Mouse (Mus musculus) CH12.LX (cell line): ENCODE results near the gene Dab1. TPM values are rescaled to one million over a fixed set of nuclear protein-coding genes. Genes with fewer than 3 reads are reported as not detected.
A peak's percentile ranks its signal among the peaks of the same experiment; 100 is the strongest.

Source experiments
- DNase-seq: peaks from one replicate; pipeline ENCODE4 v3.0.0-alpha.2; 2013; ENCODE audit errors: extremely low read depth
- H3K27ac ChIP-seq: 2 replicates; pipeline ENCODE4 v1.5.1; 2012; ENCODE audit warnings: low read depth, mild to moderate bottlenecking, control low read depth, moderate library complexity; ENCODE audit not compliant: insufficient read depth
- H3K27me3 ChIP-seq: replicated peaks from 2 replicates; pipeline ENCODE3; 2012; ENCODE audit warnings: inconsistent platforms
- H3K36me3 ChIP-seq, 2 experiments: replicated peaks in 1 of 2; 2 replicates each; pipeline versions ENCODE3 to v1.6.1; 2012; ENCODE audit warnings: inconsistent platforms in 1 of 2, low read length in 1 of 2, mild to moderate bottlenecking in 1 of 2, mixed read lengths in 1 of 2, moderate library complexity in 1 of 2; ENCODE audit not compliant: control insufficient read depth in 1 of 2, insufficient read depth in 1 of 2
- H3K4me1 ChIP-seq, 2 experiments: 2 replicates each; pipeline ENCODE4 v1.6.1; 2012; ENCODE audit warnings: inconsistent platforms in 1 of 2, moderate library complexity in 1 of 2; ENCODE audit not compliant: insufficient read depth in 2 of 2, control insufficient read depth in 1 of 2
- H3K4me2 ChIP-seq: 2 replicates; pipeline ENCODE4 v1.6.1; 2012; ENCODE audit warnings: low read depth, mild to moderate bottlenecking, control low read depth; ENCODE audit not compliant: poor library complexity, insufficient read depth, severe bottlenecking
- H3K4me3 ChIP-seq, 3 experiments: fragments of 150-350 bp in 1 of 3; sonication (generic) in 1 of 3; replicated peaks in 1 of 3; 2 replicates each; pipeline versions ENCODE3 to v1.5.1; 2011 to 2012; ENCODE audit warnings: low read depth in 2 of 3, low read length in 2 of 3, mild to moderate bottlenecking in 2 of 3, moderate library complexity in 2 of 3, control low read depth in 1 of 3, improper control_type of control experiment in 1 of 3, inconsistent platforms in 1 of 3, mixed read lengths in 1 of 3; ENCODE audit not compliant: poor library complexity in 1 of 3
- H3K79me2 ChIP-seq: replicated peaks from 2 replicates; pipeline ENCODE4 v1.6.1; 2012; ENCODE audit warnings: mild to moderate bottlenecking, moderate library complexity; ENCODE audit not compliant: control insufficient read depth, poor library complexity, insufficient read depth, severe bottlenecking; ENCODE audit errors: extremely low read depth
- H3K9ac ChIP-seq: 2 replicates; pipeline ENCODE4 v1.6.1; 2012; ENCODE audit warnings: low read depth, mild to moderate bottlenecking, control low read depth, moderate library complexity; ENCODE audit not compliant: insufficient read depth
- H3K9me3 ChIP-seq: replicated peaks from 2 replicates; pipeline ENCODE3; 2012; ENCODE audit warnings: low read length, inconsistent platforms, mixed read lengths
- BHLHE40 ChIP-seq: IDR thresholded peaks from 2 replicates; pipeline ENCODE4 v1.6.1; 2011; ENCODE audit warnings: mild to moderate bottlenecking, low read depth, low read length, improper control_type of control experiment
- CHD1 ChIP-seq: IDR thresholded peaks from 2 replicates; pipeline ENCODE4 v1.6.1; 2012; ENCODE audit warnings: low read depth, low read length, improper control_type of control experiment, inconsistent platforms
- ELF1 ChIP-seq: IDR thresholded peaks from 2 replicates; pipeline ENCODE4 v1.6.1; 2014; ENCODE audit warnings: low read depth, mild to moderate bottlenecking, inconsistent platforms, low read length, improper control_type of control experiment
- EP300 ChIP-seq: IDR thresholded peaks from 2 replicates; pipeline ENCODE4 v1.6.1; 2011; ENCODE audit warnings: low read length, improper control_type of control experiment
- JUN ChIP-seq: IDR thresholded peaks from 2 replicates; pipeline ENCODE4 v1.6.1; 2011; ENCODE audit warnings: low read depth, mild to moderate bottlenecking, low read length, improper control_type of control experiment, moderate library complexity; ENCODE audit not compliant: insufficient read depth
- JUND ChIP-seq: conservative IDR thresholded peaks from 2 replicates; pipeline ENCODE4 v1.6.1; 2011; ENCODE audit warnings: low read depth, low read length, improper control_type of control experiment
- KAT2A ChIP-seq: IDR thresholded peaks from 2 replicates; pipeline ENCODE4 v1.6.1; 2012; ENCODE audit warnings: low read length, improper control_type of control experiment, inconsistent platforms; ENCODE audit not compliant: insufficient replicate concordance
- MAFK ChIP-seq: IDR thresholded peaks from 2 replicates; pipeline ENCODE4 v1.6.1; 2011; ENCODE audit warnings: low read length, improper control_type of control experiment; ENCODE audit not compliant: insufficient replicate concordance
- MAZ ChIP-seq: IDR thresholded peaks from 2 replicates; pipeline ENCODE4 v1.6.1; 2012; ENCODE audit warnings: low read depth, mild to moderate bottlenecking, inconsistent platforms, low read length, improper control_type of control experiment, moderate library complexity
- MEF2A ChIP-seq: IDR thresholded peaks from 2 replicates; pipeline ENCODE4 v1.6.1; 2014; ENCODE audit warnings: low read depth, mild to moderate bottlenecking, inconsistent platforms, low read length, improper control_type of control experiment, borderline replicate concordance
- MXI1 ChIP-seq: IDR thresholded peaks from 2 replicates; pipeline ENCODE4 v1.6.1; 2011; ENCODE audit warnings: mild to moderate bottlenecking, low read depth, low read length, improper control_type of control experiment
- MYC ChIP-seq: IDR thresholded peaks from 2 replicates; pipeline ENCODE4 v1.6.1; 2011; ENCODE audit warnings: low read depth, mild to moderate bottlenecking, improper control_type of control experiment, low read length
- NRF1 ChIP-seq: IDR thresholded peaks from 2 replicates; pipeline ENCODE4 v1.6.1; 2014; ENCODE audit warnings: low read depth, mild to moderate bottlenecking, inconsistent platforms, low read length, improper control_type of control experiment, moderate library complexity
- POLR2A ChIP-seq: IDR thresholded peaks from 2 replicates; pipeline ENCODE4 v1.6.1; 2011; ENCODE audit warnings: low read depth, mild to moderate bottlenecking, improper control_type of control experiment, low read length
- RAD21 ChIP-seq: IDR thresholded peaks from 2 replicates; pipeline ENCODE4 v1.6.1; 2011; ENCODE audit warnings: low read depth, mild to moderate bottlenecking, low read length, improper control_type of control experiment, moderate library complexity
- RCOR1 ChIP-seq: conservative IDR thresholded peaks from 2 replicates; pipeline ENCODE4 v1.6.1; 2012; ENCODE audit warnings: low read depth, mild to moderate bottlenecking, inconsistent platforms, low read length, improper control_type of control experiment
- SIN3A ChIP-seq: IDR thresholded peaks from 2 replicates; pipeline ENCODE4 v1.6.1; 2012; ENCODE audit warnings: low read length, improper control_type of control experiment, inconsistent platforms
- TCF12 ChIP-seq: IDR thresholded peaks from 2 replicates; pipeline ENCODE4 v1.6.1; 2014; ENCODE audit warnings: low read depth, mild to moderate bottlenecking, inconsistent platforms, low read length, improper control_type of control experiment
- UBTF ChIP-seq: IDR thresholded peaks from 2 replicates; pipeline ENCODE4 v1.6.1; 2012; ENCODE audit warnings: low read depth, mild to moderate bottlenecking, inconsistent platforms, low read length, improper control_type of control experiment, moderate library complexity
- ZKSCAN1 ChIP-seq: IDR thresholded peaks from 2 replicates; pipeline ENCODE4 v1.6.1; 2012; ENCODE audit warnings: low read depth, inconsistent platforms, low read length, improper control_type of control experiment, borderline replicate concordance
- ZMIZ1 ChIP-seq: IDR thresholded peaks from 2 replicates; pipeline ENCODE4 v1.6.1; 2012; ENCODE audit warnings: low read depth, mild to moderate bottlenecking, inconsistent platforms, low read length, improper control_type of control experiment
- ZNF384 ChIP-seq: IDR thresholded peaks from 2 replicates; pipeline ENCODE4 v1.6.1; 2012; ENCODE audit warnings: low read depth, low read length, improper control_type of control experiment, inconsistent platforms
- dilution Hi-C: fragments of 300-500 bp; cut with MboI; formaldehyde crosslinking; loops from 2 replicates; pipeline ENCODE4 v1.14.3; 2020; ENCODE audit warnings: low sequenced_read_pairs; ENCODE audit not compliant: extremely low pct_unique_long_range_greater_than_20kb, extremely low pct_ligation_motif_present
- in situ Hi-C: fragments of 300-500 bp; cut with MboI; formaldehyde crosslinking; loops from 3 replicates; pipeline ENCODE4 v1.14.3; 2019; ENCODE audit warnings: low sequenced_read_pairs, low pct_ligation_motif_present, low pct_unique_long_range_greater_than_20kb, mixed read lengths
- polyA plus RNA-seq: library from polyadenylated mRNA; unstranded; fragments of >175 nt; gene quantifications from 2 replicates; pipeline ENCODE4 v1.2.1, GENCODE M21; 2012; ENCODE audit warnings: low read depth; ENCODE audit not compliant: insufficient read length
- total RNA-seq, 2 experiments: library from RNA; depleted of rRNA; stranded (reverse); fragments of 300-350 nt in 1 of 2; fragments of >200 nt in 1 of 2; gene quantifications; 2 replicates each; pipeline ENCODE4 v1.2.3; 2012 to 2014

Dab1 gene
- total and polyA plus RNA-seq, 3 experiments: not detected

DNA sequence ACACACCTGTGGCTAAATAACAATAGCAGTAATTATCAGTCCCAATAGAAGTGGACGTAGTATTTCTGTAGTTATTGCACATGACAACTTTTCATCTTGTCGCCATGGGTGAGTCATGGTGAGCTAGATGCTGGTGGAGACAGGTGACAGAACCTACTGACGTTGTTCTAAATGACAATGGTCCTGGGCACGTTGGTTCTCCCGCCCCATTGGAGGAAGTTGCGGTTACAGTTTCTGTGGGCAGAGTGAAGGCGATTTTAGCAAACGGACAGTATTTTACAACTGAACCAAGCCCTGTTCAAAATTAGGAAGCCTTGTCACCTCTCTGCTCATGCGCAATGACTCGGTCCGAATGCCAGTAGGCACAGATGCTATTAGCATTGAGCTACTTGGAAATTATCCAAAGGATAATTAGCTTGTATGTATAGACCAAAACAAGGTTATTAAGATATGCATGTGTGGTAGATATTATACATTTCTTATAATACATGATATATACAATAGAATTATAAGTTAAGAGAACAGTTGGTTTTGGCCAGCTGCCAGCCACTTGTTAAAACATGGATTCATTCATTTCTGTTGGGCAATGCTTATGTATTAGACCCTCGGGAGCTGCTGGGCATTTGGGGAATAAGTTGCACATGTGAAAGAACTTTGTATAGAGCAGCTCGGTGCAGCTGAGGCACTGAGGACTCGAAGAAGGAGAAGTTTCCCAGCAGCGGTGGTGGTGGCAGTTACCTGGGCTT, 1093.4 kb downstream of the Dab1 start:
- H3K79me2 ChIP-seq: no peaks in the 10 kb centered on the region
- peaks cover 0 to 5% of the 10 kb centered on the region in 2 experiments; a peak in 1 of 4 replicates for H3K4me1 ChIP-seq
- DNase-seq: peak; percentile 7
- no peak for TF ChIP-seq ZNF384
- no peak for TF ChIP-seq ZMIZ1
- no peak for TF ChIP-seq EP300
- TF ChIP-seq MEF2A: no peak
- no peak for TF ChIP-seq RAD21
- TF ChIP-seq JUND: no peak
- TF ChIP-seq ZKSCAN1: no peak
- TF ChIP-seq TCF12: no peak
- TF ChIP-seq SIN3A: no peak
- no peak for TF ChIP-seq RCOR1
- no peak for TF ChIP-seq UBTF
- TF ChIP-seq ELF1: no peak
- TF ChIP-seq MXI1: no peak
- TF ChIP-seq JUN: no peak
- no peak for TF ChIP-seq MAZ
- H3K27me3 ChIP-seq: no peaks in the 10 kb centered on the region
- no peaks in the 10 kb centered on the region for H3K36me3 ChIP-seq
- H3K9ac ChIP-seq: no peak overlapping the region
- H3K27ac ChIP-seq: no peak overlapping the region
- H3K9me3 ChIP-seq: peaks cover 44% of the 10 kb centered on the region
- dilution Hi-C loops: no loop called here
- no peak overlapping the region for H3K4me3 ChIP-seq
- in situ Hi-C loops: no loop called here
- no peak overlapping the region for H3K4me2 ChIP-seq

DNA sequence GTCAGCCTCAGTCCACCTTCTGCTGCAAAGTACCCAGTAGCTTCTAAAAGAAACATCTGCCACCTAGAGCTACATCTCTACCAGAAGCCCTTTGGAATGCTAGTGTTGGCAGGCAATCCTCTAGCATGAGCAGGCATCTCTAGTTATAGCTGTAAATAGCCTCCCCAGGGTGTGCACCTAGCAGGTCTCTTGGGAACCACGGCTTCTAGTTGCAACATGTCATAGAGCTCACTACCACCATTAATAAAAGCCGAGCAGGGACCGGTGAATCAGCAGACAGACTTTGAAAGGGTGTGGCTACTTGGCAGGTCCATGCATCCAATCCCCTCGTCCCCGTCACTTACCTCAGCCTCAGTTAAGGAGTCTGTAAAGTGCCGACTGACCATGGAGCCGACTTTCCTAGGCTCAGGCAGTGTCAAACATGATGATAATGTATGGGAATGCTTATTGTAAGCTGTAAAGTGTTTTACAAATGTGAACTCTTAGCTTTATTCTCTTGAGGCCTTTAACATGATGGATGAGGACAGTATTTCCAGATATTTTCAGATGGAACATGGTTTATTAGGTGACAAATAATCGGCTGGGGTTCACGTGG, 1095.9 kb downstream of the Dab1 start:
- H3K4me1 ChIP-seq: peaks cover 0 to 5% of the 10 kb centered on the region in 2 experiments; a peak in 1 of 4 replicates
- no peak for DNase-seq
- no peaks in the 10 kb centered on the region for H3K79me2 ChIP-seq
- H3K9ac ChIP-seq: no peak overlapping the region
- in situ Hi-C loops (no loop called here), dilution Hi-C loops (no loop called here)
- TF ChIP-seq MYC (no peak), MAFK (no peak), NRF1 (no peak), CHD1 (no peak), JUN (no peak), UBTF (no peak), TCF12 (no peak), ZMIZ1 (no peak), RAD21 (no peak), BHLHE40 (no peak), MXI1 (no peak), KAT2A (no peak), ZKSCAN1 (no peak), POLR2A (no peak), ELF1 (no peak), JUND (no peak)
- H3K9me3 ChIP-seq: peaks cover 38% of the 10 kb centered on the region
- H3K4me3 ChIP-seq: no peak overlapping the region
- H3K4me2 ChIP-seq: no peak overlapping the region
- no peaks in the 10 kb centered on the region for H3K36me3 ChIP-seq
- no peaks in the 10 kb centered on the region for H3K27me3 ChIP-seq
- no peak overlapping the region for H3K27ac ChIP-seq
